Mouse (Mus musculus) urinary bladder, postnatal 36 days (tissue): ENCODE results near the gene Fgfr2.

Experiments
- DNase-seq, 2 experiments: peaks; one replicate each; pipeline ENCODE4 v3.0.0; 2022; ENCODE audit warnings: low spot score in 2 of 2, mixed read lengths in 1 of 2

The Fgfr2 gene

DNA sequence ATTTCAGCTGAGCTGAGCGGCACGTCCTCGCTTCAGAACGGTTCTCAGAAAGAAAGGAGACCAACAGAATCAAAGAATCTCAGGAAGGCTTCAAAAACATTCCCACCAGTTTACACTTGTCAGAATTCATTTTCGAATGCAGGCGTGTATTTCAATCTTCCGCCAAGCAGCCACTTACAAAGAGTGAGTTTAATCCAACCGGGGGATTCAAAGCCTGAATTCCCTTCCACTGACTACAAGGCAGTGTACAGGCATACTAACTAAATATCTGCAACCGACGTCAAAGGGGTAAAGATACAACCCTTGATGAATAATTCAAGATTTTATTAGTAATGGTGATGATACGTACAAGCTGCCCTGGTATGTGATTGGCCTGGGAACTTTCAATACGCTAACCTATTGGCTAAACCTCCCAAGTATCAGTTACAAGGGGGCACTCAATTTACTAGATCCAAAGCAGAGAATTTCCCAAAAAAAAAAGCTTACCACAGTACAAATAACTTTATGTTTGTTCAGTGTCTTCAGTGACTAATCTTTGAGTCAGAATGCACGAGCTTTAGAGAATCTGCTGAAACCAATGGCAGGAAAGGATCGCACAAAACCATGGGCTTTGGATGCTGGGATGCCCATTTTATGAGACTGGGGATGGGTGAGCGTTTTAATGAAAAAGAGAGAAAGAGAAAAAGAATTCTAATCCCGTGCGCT lies 2860.5 kb downstream of the Fgfr2 start:
- DNase-seq = no peak

DNA sequence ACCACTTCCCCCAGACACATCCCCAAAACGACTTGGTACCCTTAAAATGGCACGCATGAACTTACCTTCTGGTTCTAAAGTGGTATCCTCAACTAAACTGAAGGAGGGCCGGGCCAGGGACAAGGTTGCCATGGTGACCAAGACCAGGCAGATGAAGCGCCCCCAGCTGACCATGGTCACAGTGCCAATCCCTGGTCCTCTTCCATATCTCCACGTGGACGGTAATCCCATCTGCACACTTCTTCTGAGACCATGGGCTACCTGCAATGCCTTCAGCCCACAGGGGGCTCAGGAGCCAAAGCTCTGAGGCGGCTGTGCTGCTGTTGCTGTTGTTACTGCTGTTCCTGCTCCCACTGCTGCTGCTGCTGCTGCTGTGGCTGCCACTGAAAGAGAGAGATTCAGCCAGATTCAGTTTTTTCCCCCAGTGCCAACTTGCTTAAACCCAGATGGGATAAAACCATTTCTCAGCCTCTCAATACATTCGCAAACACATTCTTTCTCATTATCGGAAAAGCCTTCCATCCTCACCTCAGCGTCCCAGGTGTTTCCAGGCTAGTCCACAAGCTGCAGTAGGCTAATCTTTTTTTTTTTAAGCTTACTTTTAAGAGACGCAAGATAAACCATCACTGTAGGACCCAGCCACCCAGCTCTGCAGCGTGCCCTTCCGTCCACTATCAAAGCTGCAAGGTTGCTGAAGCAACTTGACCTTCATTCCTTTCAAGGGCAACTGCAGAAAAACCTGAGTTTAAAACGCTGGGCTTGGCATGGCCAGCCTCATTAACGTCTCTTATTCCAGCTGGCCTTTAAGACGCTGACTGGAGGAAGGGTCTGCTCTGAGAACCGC lies 2861.2 kb downstream of the Fgfr2 start:
- DNase-seq = no peak

DNA sequence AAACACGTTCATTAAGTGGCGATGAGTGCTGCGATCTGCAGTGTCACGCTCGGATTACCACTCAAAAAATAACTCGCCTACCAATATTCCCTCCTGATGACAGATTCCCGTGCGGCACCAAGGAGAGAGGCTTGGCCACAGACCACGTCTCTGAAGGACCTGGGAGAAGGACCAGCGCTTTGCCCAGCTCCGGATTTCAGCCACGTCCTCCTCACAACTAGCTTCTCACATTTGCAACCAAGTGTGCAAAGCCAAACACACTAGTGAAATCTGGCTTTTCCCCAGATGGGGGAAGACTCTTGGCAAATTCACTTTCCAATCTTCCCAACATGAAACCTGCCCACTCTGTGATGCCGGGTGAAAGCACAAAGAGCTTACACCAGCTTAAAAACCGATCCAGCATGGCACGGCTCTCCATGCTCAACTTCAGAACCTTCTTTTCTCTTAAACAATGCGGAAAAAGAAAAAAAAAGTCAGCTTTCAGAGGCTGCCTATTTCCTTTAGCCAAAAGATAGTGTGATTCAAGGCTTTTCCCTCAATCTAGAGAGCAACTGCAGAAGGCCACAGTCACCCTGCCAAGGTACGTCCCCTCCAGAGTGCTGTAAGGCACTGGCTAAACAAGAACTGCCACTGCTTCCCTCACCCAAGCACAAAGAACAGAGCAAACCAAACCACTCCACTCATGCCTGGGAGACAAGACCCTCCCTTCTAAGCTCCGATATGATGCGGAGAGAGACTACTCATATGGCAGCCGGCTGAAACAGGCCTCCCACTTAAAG lies 2862.1 kb downstream of the Fgfr2 start:
- DNase-seq = no peak

DNA sequence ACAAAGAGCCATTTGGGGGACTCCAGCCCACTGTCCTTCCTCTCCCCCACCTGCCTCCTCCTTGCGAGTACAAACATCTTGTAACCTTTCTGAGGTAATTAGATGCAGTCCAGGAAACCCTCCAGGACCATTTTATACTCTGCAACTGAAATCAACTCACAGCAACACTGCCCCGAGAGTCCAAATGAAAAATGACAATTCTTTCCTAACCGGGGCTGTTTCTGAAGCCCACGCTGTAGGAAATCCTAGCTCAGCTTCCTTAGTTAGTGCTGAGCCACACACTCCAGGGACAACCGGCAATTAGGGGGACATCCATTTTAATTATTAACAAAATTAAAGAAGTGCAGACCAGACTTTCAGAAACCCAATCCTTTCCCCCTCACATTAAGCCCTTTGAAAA lies 2863.1 kb downstream of the Fgfr2 start:
- DNase-seq = no peak

DNA sequence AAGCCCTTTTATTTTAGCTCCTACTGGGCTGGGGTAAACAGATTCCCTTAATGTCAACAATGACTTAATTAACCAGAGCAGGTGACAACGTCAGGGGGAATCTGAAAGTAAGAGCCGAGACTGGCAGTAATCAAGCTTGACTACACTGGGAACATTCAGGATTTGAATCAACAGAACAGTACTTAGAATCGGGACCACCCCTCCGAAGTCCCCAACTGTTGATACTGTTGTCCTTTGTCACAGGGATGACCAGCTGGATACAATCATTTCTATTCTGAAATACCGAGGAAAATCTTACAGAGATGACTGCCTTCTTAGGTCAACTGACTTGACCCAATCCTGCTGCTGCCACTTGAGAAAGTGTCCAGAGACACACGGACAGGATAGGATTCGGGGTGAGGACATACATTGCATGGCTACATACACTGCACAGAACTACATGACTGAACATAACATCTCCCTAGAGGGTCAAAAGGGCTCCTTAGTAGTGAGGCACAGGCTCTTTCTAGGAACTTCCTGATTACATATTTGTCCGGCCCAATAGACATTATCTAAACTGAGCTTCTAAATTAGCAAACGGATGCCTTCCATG lies 2864.3 kb downstream of the Fgfr2 start:
- DNase-seq = no peak

DNA sequence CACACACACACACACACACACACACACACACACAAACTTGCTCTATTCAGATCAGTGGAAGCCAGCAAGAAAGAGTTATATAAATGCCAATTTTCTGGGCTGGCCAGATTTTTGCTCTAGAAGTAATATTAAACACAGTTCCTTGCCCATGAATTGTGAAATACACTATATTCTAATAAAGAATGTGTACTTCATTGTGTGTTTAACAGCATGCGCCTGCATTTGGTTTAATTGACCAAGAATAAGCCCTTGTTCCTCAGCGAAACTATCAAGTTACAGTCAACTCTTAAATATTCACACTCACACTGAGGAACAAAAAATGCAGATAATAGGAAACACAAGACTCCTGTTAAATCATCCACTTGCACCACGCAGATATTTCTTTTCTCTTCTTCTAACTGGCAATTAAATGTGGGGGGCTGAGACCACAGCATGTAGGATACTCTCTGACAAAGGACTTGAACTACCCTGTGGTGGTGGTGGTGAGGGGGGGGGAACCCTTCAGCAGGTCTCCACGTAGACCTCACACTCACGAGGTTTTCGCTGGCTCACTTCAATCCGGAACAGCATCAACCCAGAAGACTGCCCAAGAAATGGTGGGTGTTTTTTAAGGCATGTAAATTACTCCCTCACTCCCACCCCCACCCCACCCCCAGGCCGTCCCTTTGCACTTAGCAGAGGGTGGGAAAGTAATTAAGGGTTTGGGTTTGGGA lies 2865.0 kb downstream of the Fgfr2 start:
- no peak for DNase-seq

DNA sequence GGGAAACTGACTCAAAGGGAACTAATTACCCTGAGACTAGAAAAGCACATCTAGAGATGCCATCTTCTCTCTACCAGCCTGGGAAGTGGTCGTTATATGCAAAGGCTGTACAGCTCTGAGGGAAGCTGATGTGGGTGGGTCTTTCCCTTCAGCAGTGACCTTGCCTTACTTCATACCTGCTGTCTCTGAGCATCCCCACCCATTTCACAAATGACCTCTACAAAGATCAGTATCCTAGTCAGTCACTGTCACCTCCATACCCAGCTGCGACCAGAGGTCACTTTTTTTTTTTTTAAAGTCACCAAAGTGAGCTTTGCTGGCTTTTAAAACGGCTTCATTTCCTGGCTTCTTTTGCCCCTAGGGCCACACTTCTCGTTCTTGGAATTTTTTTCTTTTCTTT lies 2869.9 kb downstream of the Fgfr2 start:
- no peak for DNase-seq

DNA sequence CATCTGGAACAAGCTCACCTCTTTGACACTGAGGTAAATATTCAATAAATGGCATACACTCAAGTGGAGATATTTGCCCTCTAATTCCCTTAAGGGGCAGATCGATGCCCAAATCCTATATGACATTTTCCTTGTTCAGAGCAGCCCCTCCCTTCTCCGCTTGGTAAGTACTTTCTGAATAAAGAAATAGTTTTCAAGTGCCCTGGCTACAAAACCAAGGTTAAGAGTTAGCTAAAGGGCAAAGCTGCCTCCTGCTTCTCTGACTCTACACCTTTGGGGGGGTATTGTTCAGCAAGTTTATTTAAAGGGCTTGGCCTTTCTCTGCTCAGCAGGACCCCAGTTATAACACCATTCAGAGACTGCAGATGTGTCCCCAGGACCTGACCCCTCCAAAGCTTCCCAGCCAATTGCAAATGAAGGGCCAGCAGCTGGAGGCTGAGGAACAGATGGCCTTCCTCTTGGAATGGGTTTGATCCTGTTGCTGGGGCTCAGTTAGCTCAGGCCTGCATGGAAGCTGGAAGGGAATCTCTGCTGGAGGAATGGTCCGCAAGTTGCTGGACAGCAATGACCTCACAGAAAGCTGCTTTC lies 2871.1 kb downstream of the Fgfr2 start:
- DNase-seq = no peak

DNA sequence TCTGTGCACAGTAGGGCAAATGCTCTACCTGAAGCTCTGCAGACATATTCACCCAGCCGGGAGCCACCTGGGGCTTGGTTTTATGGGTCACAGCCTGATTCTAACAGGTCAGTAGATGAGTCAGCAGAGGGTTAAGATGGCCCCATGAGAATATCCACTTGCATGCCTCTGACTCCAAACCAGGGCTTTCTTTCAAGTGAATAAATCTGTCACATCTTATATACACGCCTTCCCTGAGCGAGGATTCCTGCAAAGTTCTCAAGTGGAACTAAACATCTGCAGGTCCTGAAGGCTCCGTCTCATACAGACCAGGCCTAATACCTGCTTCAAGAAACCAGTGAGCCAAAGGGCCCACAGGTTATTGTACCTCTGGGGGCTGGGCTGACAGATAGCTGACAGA lies 2872.2 kb downstream of the Fgfr2 start:
- DNase-seq = no peak

DNA sequence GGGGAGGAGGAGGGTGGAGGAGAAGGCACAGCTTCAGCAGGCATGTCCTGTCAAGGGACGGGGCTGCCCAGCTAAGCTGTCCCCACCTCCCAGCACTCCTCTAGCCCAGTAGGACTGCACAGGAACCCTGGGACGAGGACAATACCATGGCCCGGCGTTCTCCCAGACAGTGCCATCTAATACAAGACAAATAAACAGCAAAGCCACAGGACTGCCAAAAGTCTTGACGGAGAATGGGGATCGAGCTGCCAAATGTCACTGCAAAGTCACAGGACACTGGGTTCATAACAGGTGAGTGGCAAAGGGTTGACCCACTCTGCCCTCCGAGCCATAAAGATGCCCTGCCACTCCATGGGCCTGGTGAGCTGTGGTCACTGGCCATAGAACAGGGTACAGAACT lies 2874.7 kb downstream of the Fgfr2 start:
- no peak for DNase-seq

DNA sequence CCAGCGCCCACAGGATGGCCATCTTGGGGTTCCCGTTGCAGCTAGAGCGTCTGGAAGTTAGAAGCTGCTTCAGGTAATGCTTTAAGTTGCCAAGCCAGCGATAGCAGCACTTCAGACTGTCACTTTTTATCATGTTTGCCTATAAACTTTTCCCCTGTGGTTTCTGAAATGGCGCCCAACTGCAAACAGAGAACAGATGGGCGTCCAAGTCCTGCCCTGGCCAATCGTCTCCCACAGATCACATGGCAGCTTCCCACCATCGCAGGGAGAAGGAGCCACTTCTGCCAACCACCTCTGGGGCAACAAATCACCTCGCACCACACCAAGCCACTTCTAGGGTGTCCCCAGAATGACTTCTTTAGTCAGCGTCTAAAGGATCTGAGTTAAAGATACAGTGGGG lies 2875.3 kb downstream of the Fgfr2 start:
- DNase-seq = no peak

DNA sequence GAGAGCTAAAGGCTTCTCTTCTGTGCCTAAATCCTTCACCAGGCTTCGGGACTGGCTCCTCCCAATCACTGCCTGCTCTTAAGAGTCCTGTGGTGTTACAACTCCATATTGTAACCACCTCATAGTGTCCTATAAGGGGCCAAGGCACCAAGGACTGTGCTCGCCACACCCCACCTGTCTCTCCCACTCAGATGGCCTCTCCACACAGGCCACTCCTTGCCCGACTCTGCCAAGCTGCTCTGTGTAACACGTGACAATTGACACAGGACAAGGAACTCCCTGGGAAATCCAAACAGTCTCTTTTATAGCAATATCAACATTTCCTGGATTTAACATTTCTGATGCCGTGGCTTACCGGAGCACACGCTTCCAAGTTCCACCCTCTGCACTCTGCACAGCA lies 2876.7 kb downstream of the Fgfr2 start:
- no peak for DNase-seq

DNA sequence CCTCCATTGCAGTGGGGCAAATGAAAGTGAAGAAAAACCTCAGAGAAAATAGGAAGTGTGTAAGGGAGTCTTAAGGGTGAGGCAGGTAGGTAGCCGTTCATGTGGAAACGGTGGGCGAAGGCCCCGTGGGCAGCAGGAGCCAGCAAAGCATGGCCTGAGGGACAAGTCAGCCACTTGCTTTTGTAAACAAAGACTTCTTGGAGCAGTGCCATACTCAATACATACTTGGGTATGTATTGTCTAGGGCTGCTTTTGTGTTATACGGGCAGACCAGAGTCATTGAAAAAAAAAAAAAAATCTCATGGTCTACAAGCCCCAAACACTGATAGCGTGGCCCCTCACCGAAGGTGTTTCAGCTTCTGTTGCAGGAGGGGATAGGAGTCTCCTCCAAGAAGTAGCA lies 2878.6 kb downstream of the Fgfr2 start:
- no peak for DNase-seq

DNA sequence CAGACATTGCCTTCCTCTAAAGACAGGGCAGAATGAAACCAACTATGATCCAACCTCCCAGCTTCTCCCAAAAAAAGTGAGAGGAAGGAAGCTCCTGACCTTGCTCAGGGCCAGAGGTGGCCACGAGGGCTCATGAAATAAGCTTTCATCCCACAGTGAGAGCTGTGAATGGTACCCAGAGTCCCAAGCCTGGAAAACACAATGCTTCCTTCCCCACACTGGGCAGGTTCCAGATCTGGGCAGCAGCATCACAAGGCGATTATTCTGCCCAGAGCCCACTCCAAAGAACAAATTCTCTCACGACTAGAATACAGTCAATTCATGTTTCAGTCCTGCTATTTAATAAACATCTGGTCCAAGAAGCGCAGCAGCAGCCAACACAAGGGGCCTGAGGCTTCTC lies 2879.3 kb downstream of the Fgfr2 start:
- DNase-seq = no peak

DNA sequence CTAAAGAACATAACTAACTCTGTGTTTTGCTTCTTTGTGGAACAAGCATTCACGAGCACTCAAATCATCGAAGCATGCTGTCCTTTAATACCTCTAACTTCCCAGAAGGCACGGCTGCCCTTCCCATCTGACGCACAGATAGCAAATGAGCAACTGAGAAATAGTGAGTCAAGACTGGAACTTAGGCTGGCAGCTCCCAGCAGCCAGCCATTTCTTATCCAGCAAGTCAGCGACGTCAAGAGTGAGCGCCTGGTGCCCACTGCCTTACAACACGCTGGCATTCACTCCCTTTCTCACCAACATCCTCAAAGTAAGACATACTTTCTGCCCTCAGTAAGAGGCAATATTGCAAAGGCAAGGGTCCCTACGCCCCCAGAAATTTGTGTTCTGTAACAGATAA lies 2883.0 kb downstream of the Fgfr2 start:
- no peak for DNase-seq

DNA sequence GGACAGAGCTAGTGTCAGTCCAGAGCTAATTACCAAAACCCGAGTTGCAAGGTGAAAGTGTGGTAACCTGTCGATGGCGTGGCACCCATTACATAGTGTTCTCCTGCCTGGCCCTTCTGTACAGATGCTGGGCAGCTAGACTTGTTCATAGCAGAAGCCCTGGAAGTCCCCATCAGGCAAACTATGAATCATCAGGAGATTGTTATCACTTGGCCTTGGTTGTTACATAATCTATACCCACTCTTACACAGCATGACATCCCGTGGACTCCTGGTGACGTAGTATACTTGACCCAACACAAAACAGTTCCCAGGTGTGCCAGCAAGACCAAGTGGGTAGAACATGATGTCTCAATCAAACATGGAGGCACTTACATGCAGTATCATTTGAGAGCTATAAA lies 2885.9 kb downstream of the Fgfr2 start:
- DNase-seq = no peak

DNA sequence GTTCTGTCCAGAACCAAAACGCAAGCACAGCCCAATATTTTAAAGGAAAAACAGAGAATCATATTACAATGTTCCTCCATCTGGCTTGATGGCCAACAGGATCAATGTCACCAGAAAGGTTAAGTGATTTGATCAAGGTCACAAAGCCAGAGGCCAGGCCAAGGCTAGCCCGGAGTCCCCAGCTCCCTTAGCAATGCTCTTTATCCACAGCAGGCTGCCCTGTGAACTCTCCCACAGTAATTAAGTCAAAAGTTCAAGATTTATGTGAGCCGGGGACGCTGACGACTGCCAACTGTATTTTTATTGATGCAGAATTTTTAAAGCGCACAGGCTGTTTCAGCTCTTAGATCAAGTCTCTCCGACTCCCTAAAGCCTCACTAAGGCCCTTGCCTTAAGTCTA lies 2889.4 kb downstream of the Fgfr2 start:
- DNase-seq = no peak

DNA sequence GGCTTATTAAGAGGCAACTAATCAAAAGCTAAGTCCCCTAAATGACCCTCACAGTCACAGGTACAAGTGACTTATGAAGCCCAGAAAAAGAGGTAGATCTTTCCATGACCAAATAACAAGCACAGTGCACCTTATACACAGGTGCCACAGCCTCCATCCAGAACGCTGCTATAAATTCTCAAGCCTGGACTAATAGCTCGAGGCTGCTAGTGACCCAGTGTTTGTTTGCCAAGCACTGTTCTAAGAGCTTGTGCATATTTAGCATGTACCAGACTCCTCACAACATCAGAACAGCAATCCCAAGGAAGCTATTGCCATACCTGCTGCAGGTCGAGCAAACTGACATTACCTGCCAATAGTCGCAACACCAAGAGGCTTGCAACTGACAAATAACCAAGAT lies 2893.1 kb downstream of the Fgfr2 start:
- no peak for DNase-seq

DNA sequence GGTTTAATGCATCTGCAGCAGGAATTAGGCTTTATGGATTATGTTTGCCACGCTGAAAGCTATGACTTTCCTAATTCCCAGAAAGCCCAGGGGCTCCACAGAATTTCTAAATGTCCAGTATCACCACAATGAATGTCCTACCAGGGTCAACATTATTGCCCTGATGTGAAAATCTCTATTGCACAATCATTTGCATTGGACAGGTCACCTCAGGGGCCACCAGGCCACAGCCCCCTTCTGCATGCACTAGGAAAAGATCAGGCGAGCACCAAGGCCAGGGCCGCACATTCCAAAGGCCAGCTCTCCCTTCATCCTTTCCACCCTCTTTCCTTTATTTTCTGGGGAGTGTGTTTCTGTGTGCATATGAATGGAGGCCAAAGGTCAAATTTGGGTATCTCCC lies 2897.9 kb downstream of the Fgfr2 start:
- no peak for DNase-seq

DNA sequence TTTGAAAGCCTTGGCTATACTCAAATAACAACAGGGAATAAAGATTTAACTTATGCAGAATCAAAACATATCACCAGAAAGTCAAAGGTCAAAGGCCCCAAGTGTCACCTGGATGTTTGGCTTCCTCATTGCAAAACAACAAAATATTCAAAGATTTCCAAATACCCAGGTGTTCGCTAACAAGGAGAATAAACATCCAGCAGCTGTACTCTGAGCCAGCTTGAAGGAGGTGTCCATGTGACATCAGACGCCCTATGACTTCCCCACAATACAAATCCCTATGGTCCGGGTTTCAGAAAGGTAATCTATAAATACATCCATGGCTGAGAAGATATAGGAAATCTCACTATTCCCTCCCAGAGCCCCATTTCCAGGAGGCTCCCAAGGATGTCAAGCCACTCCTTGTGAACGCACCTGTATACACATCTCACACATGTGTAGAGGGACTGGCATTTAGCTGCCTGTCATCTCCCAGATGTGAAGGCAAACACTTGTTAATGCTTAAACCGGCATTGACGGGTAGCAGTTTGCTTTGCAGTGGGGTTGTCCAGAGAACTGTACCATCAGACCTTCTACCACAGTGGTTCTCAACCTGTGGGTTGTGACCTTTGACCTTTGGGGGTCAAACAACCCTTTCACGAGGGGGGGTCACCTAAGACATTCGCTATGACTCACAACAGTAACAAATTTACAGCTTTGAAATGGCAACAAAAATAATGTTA lies 2900.4 kb downstream of the Fgfr2 start:
- DNase-seq = no peak
